Mouse (Mus musculus) embryo, embryonic 10 days (tissue): ENCODE data around the gene Uchl5.

Source experiments
- DNase-seq: peaks from one replicate; pipeline ENCODE4 v3.0.0-alpha.2; 2015; ENCODE audit warnings: low spot score

The Uchl5 gene

GRCm38 (mm10) chr1:143803537-143803936 is 26.5 kb downstream of the Uchl5 start:
- DNase-seq = peak; percentile 84

GRCm38 (mm10) chr1:143809062-143809461 is 32.0 kb downstream of the Uchl5 start:
- no peak for DNase-seq

GRCm38 (mm10) chr1:143813676-143814360 is 36.7 kb downstream of the Uchl5 start:
- peak; percentile 85 for DNase-seq

DNA sequence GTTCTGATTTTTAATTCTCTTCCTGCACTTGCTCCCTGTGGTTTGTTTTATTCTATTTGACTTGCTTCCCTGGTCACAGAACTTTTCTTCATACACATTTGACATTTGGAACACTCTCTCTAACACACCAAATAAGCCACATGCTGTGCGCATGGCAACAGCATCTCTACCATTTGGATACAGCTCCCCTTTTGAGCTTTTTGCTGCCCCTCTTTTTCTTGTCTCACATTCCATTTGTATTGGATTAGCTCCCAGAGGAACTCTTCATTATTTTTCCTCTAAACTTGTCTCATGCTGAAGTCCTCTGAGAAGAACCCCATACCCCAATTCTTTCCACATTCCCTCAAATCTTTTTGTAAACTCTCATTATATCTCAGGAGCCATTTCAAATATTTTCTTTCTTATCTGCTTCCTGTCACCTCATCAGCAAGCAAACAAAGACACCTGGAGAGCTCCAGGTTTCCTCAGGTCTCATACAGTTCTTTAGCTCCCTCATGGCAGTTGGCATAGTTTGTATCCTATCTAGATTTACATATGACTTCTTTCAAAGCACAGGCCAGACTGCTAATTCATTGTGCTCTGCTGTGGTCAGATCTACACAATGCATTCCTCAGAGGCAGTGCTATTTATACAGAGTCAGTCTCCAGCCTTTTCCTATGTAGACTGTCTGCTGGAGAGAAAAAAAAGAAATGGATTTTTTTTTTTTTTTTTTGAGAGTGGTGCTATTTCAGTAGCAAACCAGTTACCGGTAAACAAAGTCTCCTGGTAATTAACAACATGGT is 43.2 kb downstream of the Uchl5 start:
- DNase-seq = peak; percentile 47

- DNase-seq = no peak
These were observed 45.6 kb downstream of the Uchl5 start for GRCm38 (mm10) chr1:143822677-143823076.

DNA sequence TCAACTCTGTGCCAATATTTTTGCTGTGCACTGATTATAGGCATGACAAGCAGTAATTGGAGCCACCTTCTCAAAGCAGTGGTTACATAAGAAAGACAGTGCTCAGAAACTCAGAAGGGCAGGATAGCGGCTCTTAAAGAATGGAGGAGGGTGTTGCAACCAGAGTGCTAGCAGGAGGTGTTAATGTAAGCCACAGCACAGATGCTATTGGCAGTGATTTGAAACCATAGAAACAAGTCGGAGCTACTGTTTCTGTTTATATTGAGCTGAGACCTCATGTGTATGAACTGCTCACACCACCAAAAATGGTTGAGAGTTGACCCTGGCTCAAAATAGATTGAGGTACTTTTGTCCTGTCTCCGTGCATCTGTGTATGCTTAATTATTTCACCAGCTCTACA is 53.6 kb downstream of the Uchl5 start:
- no peak for DNase-seq

GRCm38 (mm10) chr1:143836363-143837182 is 59.5 kb downstream of the Uchl5 start:
- DNase-seq = no peak

DNA sequence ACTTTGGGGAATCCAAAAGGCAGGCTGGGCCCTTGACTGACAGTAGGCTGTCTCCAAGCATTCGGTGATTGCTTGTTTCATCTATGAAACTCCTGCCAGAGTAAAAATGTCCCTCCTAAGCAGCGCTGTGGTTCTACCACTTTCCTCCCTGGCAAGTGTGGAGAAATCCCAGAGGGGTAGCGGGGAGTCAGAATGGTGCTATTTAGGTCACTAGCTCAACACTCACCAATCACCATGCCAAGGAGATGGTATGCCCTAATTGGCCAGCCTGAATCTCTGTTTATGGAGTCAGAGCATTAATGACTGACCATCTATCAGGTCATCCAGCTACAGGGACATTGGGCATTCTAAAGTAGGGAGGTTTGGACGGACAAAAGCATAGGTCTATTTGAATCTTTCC is 60.6 kb downstream of the Uchl5 start:
- no peak for DNase-seq

DNA sequence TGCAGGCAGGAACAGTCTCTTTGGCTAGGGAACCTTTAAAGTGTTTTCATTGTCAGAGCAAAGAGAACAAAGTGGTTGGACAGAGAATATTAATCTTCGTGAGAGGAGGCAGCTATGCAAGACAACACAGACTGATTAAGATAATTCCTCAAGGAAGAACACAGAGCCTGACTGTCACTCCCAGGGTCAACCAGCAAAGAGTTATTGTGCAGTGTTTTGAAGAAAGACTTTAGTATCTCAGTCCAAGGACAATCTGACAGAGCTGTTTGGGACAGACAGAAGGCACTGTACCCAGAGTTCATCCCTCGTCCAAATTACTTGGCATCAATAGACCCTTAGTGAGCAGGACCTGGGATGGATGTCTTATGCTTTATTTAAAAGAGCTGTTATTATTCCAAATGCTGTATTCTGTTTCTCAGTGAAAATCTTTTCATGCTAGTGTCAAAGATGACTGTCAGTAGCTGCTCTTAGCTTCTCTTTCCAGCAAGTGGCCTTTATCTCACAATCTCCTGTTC is 61.9 kb downstream of the Uchl5 start:
- no peak for DNase-seq

DNA sequence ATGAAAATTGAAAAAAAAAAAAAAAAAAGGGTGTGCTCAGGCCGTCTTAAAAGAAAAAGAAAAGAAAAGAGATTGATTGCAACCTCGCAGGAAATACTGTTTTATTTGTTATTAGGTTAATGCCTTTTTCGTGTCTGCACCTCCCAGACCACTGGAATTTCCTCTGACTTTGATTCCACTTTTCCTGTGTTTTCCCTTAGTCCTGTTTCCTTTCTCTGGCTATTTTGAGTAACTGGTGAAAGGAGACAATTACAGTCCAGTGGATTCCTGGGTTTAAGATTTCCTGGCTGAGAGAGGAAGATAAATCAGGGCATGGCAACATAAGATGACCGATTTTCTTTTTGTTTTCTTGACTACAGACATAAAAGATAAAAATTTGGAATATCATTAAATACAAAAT is 75.3 kb downstream of the Uchl5 start:
- no peak for DNase-seq

GRCm38 (mm10) chr1:143852779-143853358 is 75.8 kb downstream of the Uchl5 start:
- no peak for DNase-seq

- DNase-seq = no peak
These were observed 76.6 kb downstream of the Uchl5 start for GRCm38 (mm10) chr1:143853691-143854115.

DNA sequence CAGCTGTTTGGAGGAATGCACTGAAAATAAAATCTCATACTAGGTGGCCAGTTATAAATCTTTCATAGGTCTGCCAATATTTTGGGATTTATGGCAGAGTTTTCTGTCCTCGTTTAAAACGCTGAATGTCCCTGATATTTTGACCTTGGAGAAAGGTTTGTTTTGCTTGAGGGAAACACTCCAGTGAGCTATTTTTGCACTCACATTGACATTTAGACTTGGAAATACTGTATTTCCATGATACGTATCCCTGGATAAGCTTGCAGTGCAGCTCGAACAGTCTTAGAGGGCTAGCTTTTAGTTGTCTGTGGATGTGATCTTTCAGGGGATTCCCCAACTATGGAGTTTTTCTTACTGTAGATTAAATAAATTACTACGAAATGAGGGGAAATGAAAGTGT is 78.6 kb downstream of the Uchl5 start:
- DNase-seq = no peak
